Mouse (Mus musculus) thymus, adult 2 months (tissue): Measurements from ENCODE around the gene Lnpep.

Experiments used
- CTCF ChIP-seq: fragments of 200-500 bp; IDR thresholded peaks from 2 replicates; pipeline ENCODE4 v1.5.1; 2012; ENCODE audit warnings: mild to moderate bottlenecking, control low read depth, low read length, moderate library complexity, borderline replicate concordance; ENCODE audit not compliant: control insufficient read depth, poor library complexity, insufficient read depth; ENCODE audit errors: extremely low read depth
- POLR2A ChIP-seq: fragments of 200-500 bp; IDR thresholded peaks from 2 replicates; pipeline ENCODE4 v1.6.1; 2012; ENCODE audit warnings: mild to moderate bottlenecking, low read length, control low read depth, moderate library complexity; ENCODE audit not compliant: control insufficient read depth, poor library complexity, insufficient read depth; ENCODE audit errors: extremely low read depth

DNA sequence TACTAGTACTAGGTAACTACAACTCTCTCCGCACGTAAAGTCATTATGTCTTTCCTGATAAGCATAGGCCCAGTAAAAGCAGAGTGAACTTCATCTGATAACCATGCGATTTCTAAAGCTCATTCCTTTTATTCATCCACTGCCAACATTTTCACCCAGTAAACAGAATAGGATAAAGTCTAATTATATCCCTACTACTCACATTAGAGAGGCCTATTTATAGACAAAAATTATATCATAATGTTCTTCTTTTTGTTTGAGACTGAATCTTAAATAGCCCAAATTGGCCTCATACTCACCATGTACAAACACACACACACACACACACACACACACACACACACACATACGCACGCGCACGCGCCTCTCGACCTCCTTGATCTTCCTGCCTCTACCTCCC lies 48.5 kb downstream of the Lnpep start:
- no peak for TF ChIP-seq CTCF
- TF ChIP-seq POLR2A, result no peak
